Mouse (Mus musculus): Measurements from ENCODE around the gene Tnrc6b. TPM values are rescaled to one million over a fixed set of nuclear protein-coding genes. Genes with fewer than 3 reads are reported as not detected.

Gene Tnrc6b
- 100 to 1,000 TPM; 127 to 133 TPM for total RNA-seq (2021)
- long read RNA-seq, experiment 1, partial matches to known transcripts, result 0 of 3 reads
- long read RNA-seq, experiment 1, other reads (novel, unspliced or antisense), result 3 of 3 reads
- long read RNA-seq, experiment 2, partial matches to known transcripts, result 0 of 5 reads
- long read RNA-seq, experiment 2, other reads (novel, unspliced or antisense), result 5 of 5 reads

DNA sequence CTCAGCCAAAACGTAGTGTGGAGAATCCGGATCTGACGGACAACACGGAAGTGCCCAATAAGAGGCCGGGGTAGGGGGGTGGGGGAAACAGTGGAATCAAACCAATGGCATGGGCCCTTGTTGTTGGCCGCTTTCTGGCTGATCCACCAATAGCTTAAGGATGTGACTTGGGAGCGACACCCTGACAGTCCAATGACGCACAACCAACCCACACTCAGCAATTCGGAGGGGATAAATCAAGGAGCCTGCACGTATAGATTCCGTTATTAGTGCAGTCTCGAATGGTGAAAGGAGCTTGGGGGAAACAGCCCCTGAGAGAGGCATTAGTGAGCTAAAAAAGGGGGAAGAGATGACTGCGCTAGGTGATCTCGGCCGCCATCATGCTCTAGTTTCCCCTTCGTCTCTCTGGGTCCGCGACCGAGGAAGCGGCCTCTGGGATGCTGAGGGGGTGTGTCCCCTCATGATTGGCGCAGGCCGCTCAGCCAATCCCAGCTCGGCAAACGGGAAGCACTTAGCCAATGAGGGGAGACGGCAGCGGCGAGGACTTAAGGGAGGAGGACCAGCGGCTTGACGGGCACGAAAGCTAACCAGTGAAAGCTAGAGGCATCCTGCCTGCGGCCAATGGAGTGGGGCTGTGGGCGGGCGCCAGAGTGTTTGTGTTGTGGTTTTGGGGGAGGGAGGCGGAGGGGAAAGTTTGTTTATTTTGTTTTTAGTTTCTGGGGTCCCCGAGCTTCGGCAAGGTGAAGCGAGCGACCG lies at the start of gene Tnrc6b:
Gene Tnrc6b (plus strand): TSS at position 706 of the 756 bp plus-strand sequence.
- Histone ChIP-seq H3K27ac (peak within 1 kb of the TSS; percentile 100), H3K4me3 (peak within 1 kb of the TSS; percentile 100)
- no peak for TF ChIP-seq CTCF (conservative IDR thresholded peaks at IDR 0.05)
- DNase-seq (ENCODE audit: low spot score in 2 of 2), result peak; percentile 98 to 99

DNA sequence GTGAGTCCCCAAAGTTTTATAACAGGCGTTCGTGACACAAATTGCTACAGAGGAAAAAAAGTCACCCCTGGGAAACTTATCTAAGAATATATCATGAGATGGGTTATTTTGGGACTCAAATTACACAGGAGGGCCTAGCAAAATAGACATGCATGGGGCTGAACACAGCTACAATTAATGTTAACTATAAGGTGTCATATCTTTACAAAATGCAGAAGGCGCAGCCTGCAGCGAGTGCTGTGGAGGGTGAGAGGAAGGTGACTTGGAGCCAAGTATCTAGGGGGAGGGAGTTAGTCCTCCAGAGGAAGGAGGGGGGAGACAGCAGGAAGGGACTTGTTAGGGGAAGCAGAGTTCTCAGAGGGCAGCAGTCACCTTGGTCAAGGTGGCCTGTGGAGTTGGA lies 46.7 kb upstream of the Tnrc6b start:
- Histone ChIP-seq H3K27ac (no peak overlapping the region), H3K4me3 (no peak overlapping the region)
- no peak for DNase-seq (ENCODE audit: low spot score in 2 of 2)
- no peak for TF ChIP-seq CTCF (conservative IDR thresholded peaks at IDR 0.05)

GRCm38 (mm10) chr15:80671295-80672252 lies 39.5 kb upstream of the Tnrc6b start, which contains the start of gene Fam83f:
TSS of gene Fam83f (plus strand) at chr15:80671847.
- no peak within 1 kb of the TSS; the same call in 1 of the 2 replicates for H3K27ac ChIP-seq
- H3K4me3 ChIP-seq, result no peak within 1 kb of the TSS
- DNase-seq (ENCODE audit: low spot score in 2 of 2), result no peak
- TF ChIP-seq CTCF (conservative IDR thresholded peaks at IDR 0.05), result no peak

DNA sequence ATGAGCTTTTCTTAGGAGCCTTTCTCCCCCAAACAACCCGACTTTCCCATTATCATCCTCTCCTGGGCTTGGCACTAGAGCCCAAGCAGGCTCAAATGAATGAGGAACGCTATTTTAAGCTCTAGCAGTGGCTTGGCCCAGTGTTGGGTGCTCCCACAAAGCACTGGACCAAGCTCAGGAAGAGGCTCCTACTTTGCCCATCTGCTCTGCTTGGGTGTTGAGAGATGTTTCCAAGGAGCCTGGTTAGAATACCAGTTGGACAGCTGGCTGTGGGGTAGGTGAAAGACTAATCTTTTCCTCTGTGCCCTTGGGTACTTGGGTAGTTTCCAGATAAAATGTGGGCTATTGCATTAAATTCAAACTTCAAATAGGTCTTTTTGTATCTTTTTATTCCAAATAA lies 38.3 kb upstream of the Tnrc6b start:
- H3K4me3 ChIP-seq, result no peak overlapping the region
- no peak for DNase-seq (ENCODE audit: low spot score in 2 of 2)
- TF ChIP-seq CTCF (conservative IDR thresholded peaks at IDR 0.05), result no peak
- no peak overlapping the region for H3K27ac ChIP-seq

DNA sequence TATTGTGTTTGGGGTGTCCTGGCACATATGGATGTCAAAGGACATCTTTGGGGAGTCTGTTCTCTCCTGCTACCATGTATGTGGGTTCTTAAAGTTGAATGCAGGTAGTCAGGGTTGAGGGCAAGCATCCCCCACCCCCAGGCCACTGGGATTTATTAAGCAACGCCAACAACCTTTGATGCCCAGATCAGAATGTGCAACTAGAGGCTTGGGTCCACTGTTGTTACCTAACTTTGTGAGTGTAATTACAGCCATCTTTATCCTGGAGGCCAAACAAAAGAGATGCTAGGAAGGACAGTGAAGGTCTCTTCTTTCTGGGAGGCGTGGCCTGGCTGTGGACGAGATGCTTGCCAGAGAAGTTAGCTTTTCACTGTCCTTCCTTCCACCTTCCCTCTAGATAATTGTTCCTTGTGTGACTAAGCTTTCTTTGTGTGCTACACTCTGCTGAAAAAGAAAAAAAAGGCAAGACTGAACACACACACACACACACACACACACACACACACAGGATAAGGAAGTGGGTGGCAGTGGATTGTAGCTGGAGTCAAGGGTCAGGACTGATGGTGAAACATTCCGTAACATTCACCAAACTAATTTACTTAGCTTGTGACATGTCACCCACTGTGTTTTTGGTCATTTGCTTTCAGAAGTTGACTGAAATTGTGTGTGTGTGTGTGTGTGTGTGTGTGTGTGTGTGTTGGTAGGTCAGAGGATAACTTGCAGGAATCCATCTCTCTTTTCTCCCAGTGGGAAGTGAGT lies 37.6 kb upstream of the Tnrc6b start:
- TF ChIP-seq CTCF (conservative IDR thresholded peaks at IDR 0.05), result no peak
- Histone ChIP-seq H3K4me3 (no peak overlapping the region), H3K27ac (no peak overlapping the region)
- DNase-seq (ENCODE audit: low spot score in 2 of 2), result no peak

DNA sequence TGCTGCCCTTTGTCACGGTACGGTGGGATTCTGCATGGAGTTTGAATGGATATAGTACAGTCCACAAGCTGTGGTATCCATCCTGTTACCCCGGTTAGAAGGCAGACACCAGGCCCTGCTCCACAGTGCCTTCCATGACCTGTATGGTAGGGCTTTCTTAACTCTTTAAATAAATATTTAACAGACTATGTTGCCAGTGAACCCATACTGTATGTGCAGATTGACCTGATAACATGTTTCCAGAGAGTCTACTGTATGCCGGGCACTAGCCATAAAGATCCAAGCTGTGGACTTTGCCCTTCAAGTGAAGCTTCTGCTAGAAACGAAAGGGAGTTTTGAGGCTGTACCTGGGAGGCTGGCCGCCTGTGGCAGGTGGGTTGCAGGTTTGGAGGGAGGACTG lies 36.4 kb upstream of the Tnrc6b start:
- Histone ChIP-seq H3K4me3 (no peak overlapping the region), H3K27ac (no peak overlapping the region)
- no peak for DNase-seq (ENCODE audit: low spot score in 2 of 2)
- TF ChIP-seq CTCF (conservative IDR thresholded peaks at IDR 0.05), result no peak

DNA sequence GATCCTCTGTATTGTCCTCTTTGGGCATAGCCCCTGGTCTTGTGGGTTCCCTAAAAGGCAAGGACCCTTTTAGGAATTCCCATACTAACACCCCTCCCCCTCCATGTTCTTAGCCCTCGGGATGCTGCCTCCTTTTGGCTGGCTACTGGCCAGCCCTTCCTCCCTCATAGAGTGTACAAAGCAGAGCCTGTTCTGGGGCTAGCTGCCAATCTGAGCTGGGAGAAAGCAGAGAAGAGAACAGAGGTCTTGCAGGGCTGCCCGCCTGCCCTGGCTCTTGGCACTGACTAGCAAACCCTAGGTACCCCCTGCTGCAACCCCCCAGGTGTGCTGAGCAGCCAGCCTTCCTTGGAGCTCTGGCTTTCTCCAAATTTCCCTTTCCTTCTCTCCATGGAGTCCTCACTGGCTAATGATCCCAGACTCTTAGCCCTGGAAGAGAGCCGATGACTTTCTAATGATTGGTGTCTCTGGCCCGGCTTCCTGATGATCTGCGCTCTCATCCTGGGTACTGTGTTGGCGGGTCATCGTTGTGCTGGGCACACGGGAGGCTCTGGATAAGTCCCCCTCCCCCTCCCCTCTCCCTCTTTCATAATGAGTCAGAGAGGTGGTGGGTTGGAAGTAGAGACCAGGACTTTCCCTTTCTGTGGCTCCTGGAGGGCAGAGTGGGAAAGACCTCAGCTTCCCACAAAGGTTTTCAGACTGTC lies 31.4 kb upstream of the Tnrc6b start:
- peak overlapping the region; percentile 21; the same call in 1 of the 2 replicates for H3K27ac ChIP-seq
- no peak overlapping the region for H3K4me3 ChIP-seq
- DNase-seq (ENCODE audit: low spot score in 2 of 2), result peak; percentile 48 to 56
- TF ChIP-seq CTCF (conservative IDR thresholded peaks at IDR 0.05), result no peak

GRCm38 (mm10) chr15:80680347-80681030 lies 30.6 kb upstream of the Tnrc6b start:
- TF ChIP-seq CTCF (conservative IDR thresholded peaks at IDR 0.05), result no peak
- Histone ChIP-seq H3K4me3 (no peak overlapping the region), H3K27ac (peak overlapping the region; percentile 21)
- DNase-seq (ENCODE audit: low spot score in 2 of 2), result no peak

DNA sequence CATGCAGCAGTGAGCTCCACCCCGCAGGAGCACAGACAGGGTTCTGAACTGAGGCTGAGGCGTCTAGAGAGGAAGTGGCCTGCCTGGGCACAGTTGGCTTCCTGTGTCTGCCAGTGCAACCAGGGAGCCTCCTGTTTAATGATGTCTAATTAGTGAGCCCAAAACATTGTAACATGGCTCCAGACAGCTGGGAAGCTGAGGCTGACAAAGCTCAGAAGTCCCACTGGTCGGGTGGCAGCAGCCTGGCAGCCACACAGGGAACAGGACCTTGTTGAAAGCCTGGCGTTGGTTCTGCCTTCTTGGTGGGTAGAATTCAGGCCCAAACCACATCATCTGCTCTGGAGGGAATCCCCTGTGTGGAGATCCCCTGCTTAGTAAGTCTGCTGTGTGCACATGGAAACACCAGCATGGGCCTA lies 29.6 kb upstream of the Tnrc6b start:
- H3K27ac ChIP-seq, result no peak overlapping the region
- no peak for DNase-seq (ENCODE audit: low spot score in 2 of 2)
- H3K4me3 ChIP-seq, result no peak overlapping the region
- no peak for TF ChIP-seq CTCF (conservative IDR thresholded peaks at IDR 0.05)

DNA sequence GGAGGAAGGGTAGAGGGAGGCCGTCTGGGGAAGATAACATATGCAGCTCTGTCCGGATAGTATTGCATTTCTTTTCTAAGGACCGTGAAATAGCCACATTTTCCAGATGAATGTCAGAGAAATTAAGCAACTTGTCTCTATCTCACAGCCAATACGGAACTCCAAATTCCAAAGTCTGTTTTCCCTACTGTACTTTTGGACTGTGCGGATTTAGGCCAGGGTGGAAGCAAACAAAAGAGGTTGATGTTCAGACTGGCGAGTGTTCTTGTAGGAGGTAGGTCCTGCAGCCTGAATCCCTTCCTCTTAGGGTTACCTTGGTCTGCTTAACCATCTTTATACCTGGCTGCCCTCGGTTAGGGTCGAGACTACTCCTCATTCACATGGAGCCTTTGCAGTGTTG lies 28.8 kb upstream of the Tnrc6b start:
- Histone ChIP-seq H3K4me3 (no peak overlapping the region), H3K27ac (no peak overlapping the region)
- no peak for TF ChIP-seq CTCF (conservative IDR thresholded peaks at IDR 0.05)
- DNase-seq (ENCODE audit: low spot score in 2 of 2), result no peak

DNA sequence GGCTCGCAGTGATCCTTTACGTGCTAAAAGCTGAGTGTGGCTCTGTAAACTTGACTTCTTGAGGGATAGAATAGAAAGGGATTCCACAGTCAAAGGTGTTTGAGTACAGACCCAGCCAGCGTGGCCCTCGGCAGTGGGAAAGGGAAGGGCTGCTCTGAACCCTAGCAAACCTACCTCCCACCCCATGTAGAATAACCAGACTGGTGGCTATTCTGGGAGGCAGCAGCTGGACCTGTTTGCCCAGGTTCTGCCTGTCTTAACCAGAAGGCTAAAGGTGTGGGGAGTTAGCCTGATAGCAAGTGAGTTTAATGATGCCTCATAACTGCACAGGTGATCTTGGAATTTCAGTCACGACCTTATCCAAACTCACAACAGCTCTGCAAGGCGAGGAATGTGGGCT lies 28.0 kb upstream of the Tnrc6b start:
- no peak for TF ChIP-seq CTCF (conservative IDR thresholded peaks at IDR 0.05)

More for the DNA sequence above, 28.0 kb upstream of the Tnrc6b start:
- H3K27ac ChIP-seq, result no peak overlapping the region
- no peak for DNase-seq (ENCODE audit: low spot score in 2 of 2)
- no peak overlapping the region for H3K4me3 ChIP-seq
